Mouse (Mus musculus) stomach, postnatal 0 days (tissue): ENCODE results near the gene Tshz2. TPM values are rescaled to one million over a fixed set of nuclear protein-coding genes. Genes with fewer than 3 reads are reported as not detected.

ENCODE experiments used
- ATAC-seq: fragments of 200-750 bp; cut with Nextera tagmentation; 2 replicates; pipeline ENCODE4 v1.8.0; 2017; ENCODE audit not compliant: low FRiP score, low TSS enrichment
- DNase-seq: peaks from one replicate; pipeline ENCODE4 v3.0.0-alpha.2; 2016; ENCODE audit warnings: low spot score
- H3K27ac ChIP-seq: fragments of 300-500 bp; sonication (generic); replicated peaks from 2 replicates; pipeline ENCODE4 v1.5.1; 2014; ENCODE audit warnings: mild to moderate bottlenecking, control low read depth
- H3K27me3 ChIP-seq: fragments of 300-500 bp; sonication (generic); 2 replicates; pipeline ENCODE4 v1.6.1; 2014; ENCODE audit warnings: low read length; ENCODE audit not compliant: control insufficient read depth, insufficient read depth
- H3K36me3 ChIP-seq: fragments of 300-500 bp; sonication (generic); 2 replicates; pipeline ENCODE4 v1.6.1; 2014; ENCODE audit warnings: low read length, mixed read lengths; ENCODE audit not compliant: control insufficient read depth, insufficient read depth
- H3K4me1 ChIP-seq: fragments of 300-500 bp; sonication (generic); replicated peaks from 2 replicates; pipeline ENCODE4 v1.6.1; 2014; ENCODE audit warnings: antibody characterized with exemption; ENCODE audit not compliant: control insufficient read depth, insufficient read depth
- H3K4me2 ChIP-seq: fragments of 300-500 bp; sonication (generic); replicated peaks from 2 replicates; pipeline ENCODE4 v1.6.1; 2014; ENCODE audit warnings: low read depth, mild to moderate bottlenecking, control low read depth, moderate library complexity
- H3K4me3 ChIP-seq: fragments of 300-500 bp; sonication (generic); 2 replicates; pipeline ENCODE4 v1.5.1; 2014; ENCODE audit warnings: low read depth, low read length, control low read depth
- H3K9ac ChIP-seq: fragments of 300-500 bp; sonication (generic); 2 replicates; pipeline ENCODE4 v1.6.1; 2014; ENCODE audit warnings: mild to moderate bottlenecking, low read length, control low read depth, mixed read lengths
- H3K9me3 ChIP-seq: fragments of 300-500 bp; sonication (generic); 2 replicates; pipeline ENCODE4 v1.6.1; 2016; ENCODE audit warnings: low read length; ENCODE audit not compliant: control insufficient read depth
- CTCF ChIP-seq: IDR thresholded peaks from 2 replicates; pipeline ENCODE4 v1.5.1; 2016; ENCODE audit warnings: antibody characterized with exemption, low read depth, mild to moderate bottlenecking, moderate library complexity
- EP300 ChIP-seq: optimal IDR thresholded peaks from 2 replicates; pipeline ENCODE3; 2016; ENCODE audit warnings: antibody characterized with exemption
- WGBS: fragments of 180-500 bp; shearing (Covaris S2); extraction: QIAGEN DNeasy Blood & Tissue Kit; methylation state at CpG from one replicate; pipeline ENCODE4 v1.1.7; 2014; 5-methylcytosine and 5-hydroxymethylcytosine counted together
- polyA plus RNA-seq: library from polyadenylated mRNA; unstranded; fragments of >200 nt; fragmentation: Nextera tagmentation; extraction: Ambion mirVana; gene quantifications from 2 replicates; pipeline ENCODE4 v1.2.1, GENCODE M21; 2015

Tshz2 gene
- polyA plus RNA-seq, 1 experiment from 2014 or later = 6.7 TPM

DNA sequence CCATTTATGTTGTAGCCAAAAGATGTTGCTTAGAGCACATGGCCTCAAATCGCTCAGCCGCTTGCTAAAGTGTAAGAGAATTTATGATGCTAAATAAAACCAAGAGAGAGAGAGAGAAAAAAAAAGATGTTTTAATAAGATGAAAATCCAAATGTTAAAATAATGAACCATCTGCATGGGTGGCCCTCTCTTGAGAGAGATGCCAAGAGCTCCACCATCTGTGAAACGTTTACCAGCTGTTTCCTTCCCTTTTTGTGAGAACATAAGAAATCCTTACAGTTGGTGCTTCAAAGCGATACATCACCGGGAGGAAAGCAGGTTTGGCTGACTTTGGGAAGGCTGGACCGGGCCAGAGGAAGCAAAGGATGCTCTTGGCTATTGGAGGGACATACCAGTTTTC lies 32.6 kb upstream of the Tshz2 start:
- no peaks in the 10 kb centered on the region for H3K36me3 ChIP-seq
- DNase-seq (no peak), ATAC-seq (no peak)
- no peak for TF ChIP-seq EP300
- no peaks in the 10 kb centered on the region for H3K9me3 ChIP-seq
- no peak overlapping the region for H3K9ac ChIP-seq
- no peak overlapping the region for H3K4me3 ChIP-seq
- H3K4me2 ChIP-seq = no peak overlapping the region
- 48% methylated on average over 6 of the region's 6 CpGs for WGBS
- no peaks in the 10 kb centered on the region for H3K4me1 ChIP-seq
- no peaks in the 10 kb centered on the region for H3K27me3 ChIP-seq
- no peak overlapping the region for H3K27ac ChIP-seq

DNA sequence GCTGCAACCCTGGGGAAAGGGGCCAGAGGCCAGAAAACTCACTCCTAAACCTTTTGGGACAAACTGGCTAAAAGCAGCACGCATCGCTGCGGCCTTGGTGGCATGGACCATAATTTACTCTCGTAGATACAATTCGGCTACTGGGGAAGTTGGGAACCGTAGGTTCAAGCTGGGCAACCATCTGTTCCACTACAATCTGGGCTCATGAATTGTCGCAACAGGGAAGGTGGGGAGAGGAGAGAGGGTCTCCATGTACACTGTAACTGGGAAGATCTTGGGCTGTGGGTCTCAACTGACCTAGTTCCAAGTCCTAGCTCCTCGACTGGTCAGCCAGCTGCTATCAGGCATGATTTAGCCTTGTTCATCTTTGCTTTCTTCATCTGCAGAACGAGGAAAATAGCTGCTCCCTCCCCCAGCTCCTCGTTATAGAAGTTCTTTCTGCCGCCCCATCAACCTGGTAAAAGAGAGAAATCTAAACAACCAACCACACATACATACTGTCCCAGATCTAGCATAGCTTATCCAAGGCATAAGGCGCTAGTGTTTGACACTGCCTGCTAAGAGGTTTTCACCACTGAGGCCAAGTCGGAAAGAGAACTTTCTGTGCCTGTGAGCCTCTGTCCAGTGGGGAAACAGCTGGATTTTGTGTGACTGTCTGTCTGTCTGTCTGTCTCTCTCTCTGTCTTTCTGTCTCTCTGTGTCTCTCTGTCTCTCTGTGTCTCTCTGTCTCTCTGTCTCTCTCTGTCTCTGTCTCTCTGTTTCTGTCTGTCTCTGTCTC lies 25.7 kb upstream of the Tshz2 start:
- ATAC-seq (no peak), DNase-seq (no peak)
- H3K27ac ChIP-seq = 0 out of 2 replicates have a peak overlapping the region, but pooled peaks have one; percentile 13

DNA sequence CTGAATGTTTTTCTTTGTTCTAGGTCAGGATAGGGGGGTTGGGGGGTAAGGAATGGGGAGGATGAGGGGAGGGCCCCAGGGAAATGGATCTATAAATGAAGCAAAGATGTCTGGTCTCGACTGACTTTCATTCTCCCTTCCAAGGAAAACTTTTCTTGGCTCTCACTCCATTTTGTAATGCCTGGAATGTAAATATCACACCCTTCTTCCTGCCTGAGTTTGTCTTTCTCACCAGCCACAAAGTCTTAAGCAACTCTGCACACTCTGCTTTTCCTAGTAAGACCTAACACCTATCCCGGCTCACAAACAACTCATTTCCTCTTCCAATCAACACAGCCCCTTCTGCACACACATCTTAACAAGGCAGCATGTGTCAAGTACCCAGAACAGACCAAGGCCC lies 25.0 kb upstream of the Tshz2 start:
- Histone ChIP-seq H3K27me3 (no peaks in the 10 kb centered on the region), H3K9ac (no peak overlapping the region), H3K4me1 (peaks cover 6% of the 10 kb centered on the region; the same call in 1 of the 2 replicates), H3K9me3 (no peaks in the 10 kb centered on the region), H3K4me2 (no peak overlapping the region), H3K27ac (peak overlapping the region; percentile 63), H3K4me3 (no peak overlapping the region), H3K36me3 (no peaks in the 10 kb centered on the region)
- TF ChIP-seq EP300 (no peak), CTCF (no peak)
- ATAC-seq (peak; percentile 81), DNase-seq (no peak)
- 4% methylated on average over 2 of the region's 2 CpGs for WGBS

More for the DNA sequence above, 25.7 kb upstream of the Tshz2 start:
- TF ChIP-seq EP300 = no peak
- TF ChIP-seq CTCF = no peak
- Histone ChIP-seq H3K36me3 (no peaks in the 10 kb centered on the region), H3K4me1 (peaks cover 6% of the 10 kb centered on the region; the same call in 1 of the 2 replicates), H3K9ac (no peak overlapping the region), H3K9me3 (no peaks in the 10 kb centered on the region), H3K4me3 (no peak overlapping the region), H3K4me2 (no peak overlapping the region), H3K27me3 (no peaks in the 10 kb centered on the region)
- 67% methylated on average over 13 of the region's 13 CpGs for WGBS

DNA sequence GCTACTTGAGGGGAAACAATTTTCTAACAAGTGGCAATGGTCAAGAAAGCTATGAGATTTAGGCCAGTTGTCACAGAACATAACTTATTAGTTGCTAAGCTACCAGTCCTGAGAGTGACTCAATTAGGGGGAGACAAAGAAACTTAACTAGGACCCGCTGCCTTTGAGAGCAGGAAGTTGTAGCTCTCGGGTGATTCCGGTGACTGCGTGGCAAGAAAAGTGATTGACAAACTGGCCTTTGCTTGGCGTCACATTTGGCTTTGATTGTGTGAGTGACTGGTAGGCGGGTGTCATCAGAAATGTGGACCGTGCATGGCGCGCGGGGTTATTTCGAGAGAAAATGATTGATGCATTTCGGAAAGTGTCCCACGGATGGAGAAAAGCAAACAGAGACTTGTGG lies 22.9 kb upstream of the Tshz2 start:
- ATAC-seq = no peak
- H3K4me2 ChIP-seq = 0 out of 2 replicates have a peak overlapping the region, but pooled peaks have one; percentile 17
- H3K27me3 ChIP-seq = no peaks in the 10 kb centered on the region
- no peak for DNase-seq
- peaks cover 6% of the 10 kb centered on the region; the same call in 1 of the 2 replicates for H3K4me1 ChIP-seq
- H3K4me3 ChIP-seq = no peak overlapping the region
- WGBS = 48% methylated on average over 13 of the region's 13 CpGs
- no peak overlapping the region for H3K9ac ChIP-seq
- no peak overlapping the region for H3K27ac ChIP-seq
- no peaks in the 10 kb centered on the region for H3K9me3 ChIP-seq
- no peaks in the 10 kb centered on the region for H3K36me3 ChIP-seq
- TF ChIP-seq CTCF (no peak), EP300 (no peak)

DNA sequence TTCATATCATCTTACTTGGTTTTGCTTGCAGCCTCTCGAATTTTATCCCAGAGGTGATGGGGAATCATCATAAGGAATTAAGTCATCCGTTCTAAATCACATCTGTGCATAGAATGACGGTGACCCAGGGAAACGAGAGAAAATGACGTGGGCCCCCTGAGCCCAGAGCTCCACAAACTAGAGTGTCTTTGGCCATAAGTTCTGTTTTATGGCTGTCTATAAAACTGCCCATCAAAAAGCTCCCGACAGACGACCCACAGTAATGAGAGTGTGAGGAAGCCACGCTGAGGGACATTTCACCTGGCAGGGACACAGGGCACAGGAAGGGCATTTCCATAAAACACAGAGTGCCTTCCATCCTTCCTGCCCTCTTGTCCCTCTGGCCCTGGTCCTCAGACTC lies 21.9 kb upstream of the Tshz2 start:
- H3K27me3 ChIP-seq = no peaks in the 10 kb centered on the region
- DNase-seq (no peak), ATAC-seq (no peak)
- no peak overlapping the region for H3K4me2 ChIP-seq
- H3K27ac ChIP-seq = no peak overlapping the region
- no peak overlapping the region for H3K4me3 ChIP-seq
- no peaks in the 10 kb centered on the region for H3K36me3 ChIP-seq
- TF ChIP-seq CTCF (no peak), EP300 (no peak)
- no peak overlapping the region for H3K9ac ChIP-seq
- H3K9me3 ChIP-seq = no peaks in the 10 kb centered on the region
- peaks cover 6% of the 10 kb centered on the region; the same call in 1 of the 2 replicates for H3K4me1 ChIP-seq
- 85% methylated on average over 8 of the region's 8 CpGs for WGBS

DNA sequence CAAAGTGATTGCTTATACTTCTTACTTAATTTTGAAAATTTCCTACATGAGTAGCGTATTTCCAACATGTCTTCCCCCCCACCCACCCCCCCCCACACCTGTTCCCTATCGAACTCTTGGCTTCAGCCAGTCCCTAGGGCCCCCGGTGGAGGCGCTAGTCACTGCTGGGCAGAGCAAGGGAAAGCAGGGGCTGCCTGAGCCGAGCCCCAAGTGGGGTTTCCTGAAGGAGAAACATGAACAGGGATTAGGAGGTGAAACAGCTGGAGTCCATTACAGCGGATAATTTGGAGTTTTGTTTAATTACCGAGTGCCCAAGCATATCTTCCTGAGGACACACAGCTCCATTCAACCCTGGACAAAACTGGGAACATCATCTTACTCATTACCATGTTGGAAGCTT lies 21.3 kb upstream of the Tshz2 start:
- DNase-seq (no peak), ATAC-seq (no peak)
- TF ChIP-seq CTCF = peak; percentile 20; the same call in 1 of the 2 replicates
- TF ChIP-seq EP300 = no peak
- Histone ChIP-seq H3K27me3 (no peaks in the 10 kb centered on the region), H3K9ac (no peak overlapping the region), H3K4me1 (peaks cover 6% of the 10 kb centered on the region; the same call in 1 of the 2 replicates), H3K4me3 (no peak overlapping the region), H3K36me3 (no peaks in the 10 kb centered on the region), H3K9me3 (no peaks in the 10 kb centered on the region), H3K4me2 (no peak overlapping the region), H3K27ac (no peak overlapping the region)
- WGBS = 44% methylated on average over 7 of the region's 7 CpGs
